Mouse (Mus musculus): ENCODE measurements around the gene Ugcg. TPM values are rescaled to one million over a fixed set of nuclear protein-coding genes. Genes with fewer than 3 reads are reported as not detected.

Gene Ugcg
- polyA plus RNA-seq, 1 experiment, result 9.8 TPM

GRCm38 (mm10) chr4:59247545-59247944 lies 58.5 kb downstream of the Ugcg start:
- no peak overlapping the region for H3K4me3 ChIP-seq (ENCODE audit: control insufficient read depth, low read depth, low read length)
- H3K36me3 ChIP-seq (ENCODE audit: control insufficient read depth, insufficient read depth, low read length), result no peaks in the 10 kb centered on the region
- H3K27me3 ChIP-seq (ENCODE audit: control insufficient read depth, insufficient read depth, low read length), result no peaks in the 10 kb centered on the region
- no peak for TF ChIP-seq CTCF (IDR thresholded peaks at IDR 0.05; ENCODE audit: control insufficient read depth, insufficient read depth, insufficient replicate concordance, low read depth, low read length)
- TF ChIP-seq POLR2A (IDR thresholded peaks at IDR 0.05; ENCODE audit: control insufficient read depth, low read depth, low read length), result no peak
- no peaks in the 10 kb centered on the region for H3K4me1 ChIP-seq (ENCODE audit: control insufficient read depth, insufficient read depth, low read length)
- H3K27ac ChIP-seq (ENCODE audit: control insufficient read depth, insufficient read depth, low read depth, low read length), result no peak overlapping the region

DNA sequence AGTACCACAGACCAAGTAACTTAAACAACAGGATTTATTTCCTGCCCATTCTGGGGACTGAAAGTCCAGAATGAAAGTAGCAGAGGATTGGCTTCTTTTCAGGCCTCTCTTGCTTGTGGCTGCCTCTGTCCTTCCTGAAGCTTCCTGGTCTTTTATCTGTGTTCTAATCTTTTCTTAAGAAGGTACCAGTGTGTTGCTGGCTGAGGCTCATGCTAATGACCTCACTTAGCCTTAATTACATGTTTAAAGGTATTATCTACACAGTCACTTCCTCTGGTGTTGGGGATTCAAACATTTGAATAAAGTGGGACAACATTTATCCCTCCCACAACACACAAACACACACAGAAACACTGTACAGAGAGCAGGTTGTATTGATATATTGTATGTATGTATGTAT lies 59.0 kb downstream of the Ugcg start:
- H3K27ac ChIP-seq (ENCODE audit: control insufficient read depth, insufficient read depth, low read depth, low read length), result no peak overlapping the region
- no peaks in the 10 kb centered on the region for H3K36me3 ChIP-seq (ENCODE audit: control insufficient read depth, insufficient read depth, low read length)
- H3K4me1 ChIP-seq (ENCODE audit: control insufficient read depth, insufficient read depth, low read length), result no peaks in the 10 kb centered on the region
- TF ChIP-seq POLR2A (IDR thresholded peaks at IDR 0.05; ENCODE audit: control insufficient read depth, low read depth, low read length), result no peak
- no peak for TF ChIP-seq CTCF (IDR thresholded peaks at IDR 0.05; ENCODE audit: control insufficient read depth, insufficient read depth, insufficient replicate concordance, low read depth, low read length)
- no peaks in the 10 kb centered on the region for H3K27me3 ChIP-seq (ENCODE audit: control insufficient read depth, insufficient read depth, low read length)
- H3K4me3 ChIP-seq (ENCODE audit: control insufficient read depth, low read depth, low read length), result no peak overlapping the region

GRCm38 (mm10) chr4:59252386-59253054 lies 63.5 kb downstream of the Ugcg start:
- H3K4me1 ChIP-seq (ENCODE audit: control insufficient read depth, insufficient read depth, low read length), result no peaks in the 10 kb centered on the region
- no peaks in the 10 kb centered on the region for H3K36me3 ChIP-seq (ENCODE audit: control insufficient read depth, insufficient read depth, low read length)
- no peak overlapping the region; the same call in 1 of the 2 replicates for H3K27ac ChIP-seq (ENCODE audit: control insufficient read depth, insufficient read depth, low read depth, low read length)
- H3K27me3 ChIP-seq (ENCODE audit: control insufficient read depth, insufficient read depth, low read length), result no peaks in the 10 kb centered on the region
- TF ChIP-seq CTCF (IDR thresholded peaks at IDR 0.05; ENCODE audit: control insufficient read depth, insufficient read depth, insufficient replicate concordance, low read depth, low read length) (no peak), POLR2A (IDR thresholded peaks at IDR 0.05; ENCODE audit: control insufficient read depth, low read depth, low read length) (no peak)
- no peak overlapping the region for H3K4me3 ChIP-seq (ENCODE audit: control insufficient read depth, low read depth, low read length)

GRCm38 (mm10) chr4:59253055-59253434 lies 64.0 kb downstream of the Ugcg start:
- H3K27ac ChIP-seq (ENCODE audit: control insufficient read depth, insufficient read depth, low read depth, low read length), result no peak overlapping the region; the same call in 1 of the 2 replicates
- no peak overlapping the region for H3K4me3 ChIP-seq (ENCODE audit: control insufficient read depth, low read depth, low read length)
- no peak for TF ChIP-seq CTCF (IDR thresholded peaks at IDR 0.05; ENCODE audit: control insufficient read depth, insufficient read depth, insufficient replicate concordance, low read depth, low read length)
- TF ChIP-seq POLR2A (IDR thresholded peaks at IDR 0.05; ENCODE audit: control insufficient read depth, low read depth, low read length), result no peak
- H3K4me1 ChIP-seq (ENCODE audit: control insufficient read depth, insufficient read depth, low read length), result no peaks in the 10 kb centered on the region
- no peaks in the 10 kb centered on the region for H3K27me3 ChIP-seq (ENCODE audit: control insufficient read depth, insufficient read depth, low read length)
- no peaks in the 10 kb centered on the region for H3K36me3 ChIP-seq (ENCODE audit: control insufficient read depth, insufficient read depth, low read length)

DNA sequence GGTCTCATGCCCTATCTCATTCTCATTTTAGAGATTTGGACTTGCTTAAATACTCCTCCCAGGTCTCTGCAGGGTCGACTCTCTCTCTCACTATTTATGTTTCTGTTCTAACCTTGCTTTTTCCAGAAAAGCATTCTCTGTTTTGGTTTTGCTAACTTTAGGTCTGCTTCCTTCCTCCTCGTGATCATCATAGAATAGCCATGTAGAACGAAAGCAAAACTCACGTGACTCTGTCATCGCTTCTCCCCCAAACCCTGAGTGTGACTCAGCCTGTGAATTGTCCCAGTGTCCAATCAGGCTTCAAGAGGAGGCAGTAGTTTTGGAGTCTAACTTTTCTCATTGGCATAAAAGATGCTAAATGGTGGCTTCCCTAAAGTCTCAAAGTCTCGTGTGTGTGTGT lies 65.3 kb downstream of the Ugcg start:
- Histone ChIP-seq H3K4me1 (ENCODE audit: control insufficient read depth, insufficient read depth, low read length) (no peaks in the 10 kb centered on the region), H3K27me3 (ENCODE audit: control insufficient read depth, insufficient read depth, low read length) (no peaks in the 10 kb centered on the region), H3K4me3 (ENCODE audit: control insufficient read depth, low read depth, low read length) (no peak overlapping the region), H3K36me3 (ENCODE audit: control insufficient read depth, insufficient read depth, low read length) (no peaks in the 10 kb centered on the region), H3K27ac (ENCODE audit: control insufficient read depth, insufficient read depth, low read depth, low read length) (no peak overlapping the region)
- TF ChIP-seq POLR2A (IDR thresholded peaks at IDR 0.05; ENCODE audit: control insufficient read depth, low read depth, low read length) (no peak), CTCF (IDR thresholded peaks at IDR 0.05; ENCODE audit: control insufficient read depth, insufficient read depth, insufficient replicate concordance, low read depth, low read length) (no peak)

- TF ChIP-seq CTCF (IDR thresholded peaks at IDR 0.05; ENCODE audit: control insufficient read depth, insufficient read depth, insufficient replicate concordance, low read depth, low read length) (no peak), POLR2A (IDR thresholded peaks at IDR 0.05; ENCODE audit: control insufficient read depth, low read depth, low read length) (no peak)
- Histone ChIP-seq H3K4me1 (ENCODE audit: control insufficient read depth, insufficient read depth, low read length) (peaks cover 3% of the 10 kb centered on the region; the same call in 1 of the 2 replicates), H3K4me3 (ENCODE audit: control insufficient read depth, low read depth, low read length) (no peak overlapping the region), H3K36me3 (ENCODE audit: control insufficient read depth, insufficient read depth, low read length) (no peaks in the 10 kb centered on the region), H3K27me3 (ENCODE audit: control insufficient read depth, insufficient read depth, low read length) (no peaks in the 10 kb centered on the region), H3K27ac (ENCODE audit: control insufficient read depth, insufficient read depth, low read depth, low read length) (no peak overlapping the region)
Observed at GRCm38 (mm10) chr4:59255988-59256387, 66.9 kb downstream of the Ugcg start.

GRCm38 (mm10) chr4:59257866-59258265 lies 68.8 kb downstream of the Ugcg start:
- Histone ChIP-seq H3K27ac (ENCODE audit: control insufficient read depth, insufficient read depth, low read depth, low read length) (no peak overlapping the region), H3K4me1 (ENCODE audit: control insufficient read depth, insufficient read depth, low read length) (peaks cover 3% of the 10 kb centered on the region), H3K27me3 (ENCODE audit: control insufficient read depth, insufficient read depth, low read length) (no peaks in the 10 kb centered on the region), H3K36me3 (ENCODE audit: control insufficient read depth, insufficient read depth, low read length) (no peaks in the 10 kb centered on the region), H3K4me3 (ENCODE audit: control insufficient read depth, low read depth, low read length) (no peak overlapping the region)
- no peak for TF ChIP-seq CTCF (IDR thresholded peaks at IDR 0.05; ENCODE audit: control insufficient read depth, insufficient read depth, insufficient replicate concordance, low read depth, low read length)
- TF ChIP-seq POLR2A (IDR thresholded peaks at IDR 0.05; ENCODE audit: control insufficient read depth, low read depth, low read length), result no peak
